8 mouse cellular contexts compared by ENCODE assay signal in the genomic region with DNA sequence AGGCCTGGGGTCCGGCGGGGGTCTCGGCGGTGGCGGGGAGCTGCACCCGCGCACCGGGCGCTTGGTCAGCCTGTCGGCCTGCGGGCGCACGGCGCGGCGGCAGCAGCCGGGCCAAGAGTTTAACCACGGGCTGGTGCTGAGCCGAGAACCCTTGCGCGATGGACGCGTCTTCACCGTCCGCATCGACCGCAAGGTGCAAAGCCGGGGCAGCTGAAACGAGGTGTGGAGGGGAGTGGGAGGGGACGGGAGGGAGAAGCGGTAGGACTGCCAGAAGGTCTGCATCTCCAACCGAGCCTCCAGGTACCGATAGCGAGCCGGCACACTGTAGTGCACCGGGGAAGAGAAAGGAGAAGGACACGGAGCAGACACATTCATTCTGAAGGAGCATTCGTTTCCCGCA. TPM values are rescaled to one million over a fixed set of nuclear protein-coding genes. Genes with fewer than 3 reads are reported as not detected.
DNase-seq lines count a peak whose midpoint lies in the region; ATAC-seq and TF ChIP-seq lines count a peak whose summit lies in the region.

No protein-coding gene starts in this region.

- H3K4me3 ChIP-seq in heart, embryonic 14.5 days (ENCODE audit: control insufficient read depth in 1 of 2, insufficient read depth in 1 of 2, low read depth in 1 of 2, low read length in 2 of 2), result peak overlapping the region; percentile 71 to 85
- peak overlapping the region; percentile 93 for H3K4me3 ChIP-seq in E14TG2a.4 (replicated peaks; ENCODE audit: low read length)
- H3K4me3 ChIP-seq in stomach, embryonic 16.5 days (replicated peaks; ENCODE audit: low read length), result peak overlapping the region; percentile 88

- peaks cover 41% of the 10 kb centered on the region for H3K36me3 ChIP-seq in heart, embryonic 14.5 days (ENCODE audit: control insufficient read depth, insufficient read depth, low read length)
- peaks cover 39% of the 10 kb centered on the region for H3K36me3 ChIP-seq in E14TG2a.4 (ENCODE audit: insufficient read depth, low read length)
- H3K36me3 ChIP-seq in stomach, embryonic 16.5 days (ENCODE audit: control insufficient read depth, insufficient read depth, low read length), result peaks cover 15% of the 10 kb centered on the region

- WGBS in heart, embryonic 14.5 days, result under 1% methylated on average over 38 of the region's 39 CpGs
- under 1% methylated on average over 39 of the region's 39 CpGs for WGBS in stomach, embryonic 16.5 days

- no peak for ATAC-seq in heart, embryonic 14.5 days (ENCODE audit: insufficient number of reproducible peaks, insufficient read depth, low FRiP score, low read depth)
- peak; percentile 9; the same call in 1 of the 2 replicates for ATAC-seq in erythroid progenitor cell, adult 5-6 weeks (replicated peaks; ENCODE audit: low FRiP score, poor library complexity, severe bottlenecking)
- ATAC-seq in stomach, embryonic 16.5 days (ENCODE audit: insufficient read depth, low FRiP score), result no peak; the same call in 1 of the 2 replicates

- H3K9me3 ChIP-seq in heart, embryonic 14.5 days (ENCODE audit: control insufficient read depth, low read length), result no peaks in the 10 kb centered on the region
- H3K9me3 ChIP-seq in E14TG2a.4 (ENCODE audit: low read length), result no peaks in the 10 kb centered on the region
- no peaks in the 10 kb centered on the region for H3K9me3 ChIP-seq in stomach, embryonic 16.5 days (replicated peaks; ENCODE audit: control insufficient read depth, low read length)

- H3K4me2 ChIP-seq in heart, embryonic 14.5 days (ENCODE audit: low read length), result peak overlapping the region; percentile 99
- peak overlapping the region; percentile 97 for H3K4me2 ChIP-seq in stomach, embryonic 16.5 days (ENCODE audit: low read depth, low read length)

- peak overlapping the region; percentile 31 to 94 for H3K27ac ChIP-seq in heart, embryonic 14.5 days (replicated peaks in 1 of 2; ENCODE audit: control insufficient read depth in 1 of 2, insufficient read depth in 1 of 2, low read depth in 2 of 2, low read length in 2 of 2)
- peak overlapping the region; percentile 99 for H3K27ac ChIP-seq in stomach, embryonic 16.5 days (ENCODE audit: low read length)

- H3K27me3 ChIP-seq in heart, embryonic 14.5 days (ENCODE audit: control insufficient read depth, insufficient read depth, low read length), result no peaks in the 10 kb centered on the region
- peaks cover 8% of the 10 kb centered on the region; the same call in 1 of the 2 replicates for H3K27me3 ChIP-seq in E14TG2a.4 (ENCODE audit: insufficient read depth, low read length)
- H3K27me3 ChIP-seq in stomach, embryonic 16.5 days (ENCODE audit: control insufficient read depth, insufficient read depth, low read length), result no peaks in the 10 kb centered on the region

- H3K9ac ChIP-seq in heart, embryonic 14.5 days (ENCODE audit: low read length), result peak overlapping the region; percentile 94
- H3K9ac ChIP-seq in stomach, embryonic 16.5 days (ENCODE audit: low read length), result peak overlapping the region; percentile 92

- peaks cover 14 to 27% of the 10 kb centered on the region in 2 experiments for H3K4me1 ChIP-seq in heart, embryonic 14.5 days (ENCODE audit: control insufficient read depth in 2 of 2, insufficient read depth in 2 of 2, low read length in 2 of 2)
- peaks cover 65% of the 10 kb centered on the region for H3K4me1 ChIP-seq in E14TG2a.4 (replicated peaks; ENCODE audit: low read depth, low read length)
- peaks cover 20% of the 10 kb centered on the region for H3K4me1 ChIP-seq in stomach, embryonic 16.5 days (ENCODE audit: control insufficient read depth, insufficient read depth, low read length)

- DNase-seq in heart, adult 11 months, result no peak
- peak; percentile 45 for DNase-seq in liver
- DNase-seq in cerebellum, adult 9-11 months, result no peak
- DNase-seq in thymus, postnatal 10 days (ENCODE audit: low spot score in 2 of 2), result no peak

- no peak for TF ChIP-seq CTCF in E14TG2a.4 (conservative IDR thresholded peaks at IDR 0.05; ENCODE audit: low read length)

RNA-seq across cellular contexts. Expression of gene Neurl4, which starts 1.1 kb away (rescaled TPM):
- 7.5 and 11.1 TPM in 2 replicates for polyA plus RNA-seq in heart, embryonic 14.5 days (2014; fragmentation: Nextera tagmentation; extraction: Ambion mirVana)
- 8.6 and 8.8 TPM in 2 replicates for total RNA-seq in erythroid progenitor cell, adult 5-6 weeks (2015; ENCODE audit: low replicate concordance)
- total RNA-seq in erythroid progenitor cell, adult 5-6 weeks (2017; ENCODE audit: low replicate concordance), result 23.2 and 59.7 TPM in 2 replicates
- 7.5 TPM in 2 replicates for polyA plus RNA-seq in stomach, embryonic 16.5 days (2015; fragmentation: Nextera tagmentation; extraction: Ambion mirVana)

RNA-seq across cellular contexts. Expression of gene 2810408A11Rik, which starts 1.2 kb away (rescaled TPM):
- 4.5 and 5.1 TPM in 2 replicates for polyA plus RNA-seq in heart, embryonic 14.5 days (2014; fragmentation: Nextera tagmentation; extraction: Ambion mirVana)
- total RNA-seq in erythroid progenitor cell, adult 5-6 weeks (2015; ENCODE audit: low replicate concordance), result 2.5 TPM in 1 of 2 replicates, not detected in the other
- total RNA-seq in erythroid progenitor cell, adult 5-6 weeks (2017; ENCODE audit: low replicate concordance), result 0.51 TPM in 1 of 2 replicates, not detected in the other
- 4.9 TPM in 2 replicates for polyA plus RNA-seq in stomach, embryonic 16.5 days (2015; fragmentation: Nextera tagmentation; extraction: Ambion mirVana)

RNA-seq across cellular contexts. Expression of gene Acap1, which starts 6.7 kb away (rescaled TPM):
- 3.6 and 3.8 TPM in 2 replicates for polyA plus RNA-seq in heart, embryonic 14.5 days (2014; fragmentation: Nextera tagmentation; extraction: Ambion mirVana)
- total RNA-seq in erythroid progenitor cell, adult 5-6 weeks (2015; ENCODE audit: low replicate concordance), result 9.4 and 12.6 TPM in 2 replicates
- total RNA-seq in erythroid progenitor cell, adult 5-6 weeks (2017; ENCODE audit: low replicate concordance), result 8.5 and 11.6 TPM in 2 replicates
- 4.0 and 5.1 TPM in 2 replicates for polyA plus RNA-seq in stomach, embryonic 16.5 days (2015; fragmentation: Nextera tagmentation; extraction: Ambion mirVana)

RNA-seq across cellular contexts. Expression of gene Gps2, which starts 11.7 kb away (rescaled TPM):
- 45.2 and 46.8 TPM in 2 replicates for polyA plus RNA-seq in heart, embryonic 14.5 days (2014; fragmentation: Nextera tagmentation; extraction: Ambion mirVana)
- total RNA-seq in erythroid progenitor cell, adult 5-6 weeks (2015; ENCODE audit: low replicate concordance), result 268 and 359 TPM in 2 replicates
- total RNA-seq in erythroid progenitor cell, adult 5-6 weeks (2017; ENCODE audit: low replicate concordance), result 130 and 161 TPM in 2 replicates
- polyA plus RNA-seq in stomach, embryonic 16.5 days (2015; fragmentation: Nextera tagmentation; extraction: Ambion mirVana), result 61.6 and 63.4 TPM in 2 replicates

RNA-seq across cellular contexts. Expression of gene Eif5a, which starts 19.8 kb away (rescaled TPM):
- polyA plus RNA-seq in heart, embryonic 14.5 days (2014; fragmentation: Nextera tagmentation; extraction: Ambion mirVana), result 1,047 and 1,081 TPM in 2 replicates
- total RNA-seq in erythroid progenitor cell, adult 5-6 weeks (2015; ENCODE audit: low replicate concordance), result 394 and 471 TPM in 2 replicates
- 246 and 254 TPM in 2 replicates for total RNA-seq in erythroid progenitor cell, adult 5-6 weeks (2017; ENCODE audit: low replicate concordance)
- 1,516 and 1,535 TPM in 2 replicates for polyA plus RNA-seq in stomach, embryonic 16.5 days (2015; fragmentation: Nextera tagmentation; extraction: Ambion mirVana)
